12 mouse cellular contexts compared by ENCODE assay signal in genomic region chr11:62676290-62676596, GRCm38 (mm10). TPM values are rescaled to one million over a fixed set of nuclear protein-coding genes. Genes with fewer than 3 reads are reported as not detected.
A peak's percentile ranks its signal among the peaks of the same experiment; 100 is the strongest.
DNase-seq lines count a peak whose midpoint lies in the region; ATAC-seq and TF ChIP-seq lines count a peak whose summit lies in the region.
"Had no signal": no experiment of that assay in that cellular context is flagged by ENCODE, and none has a peak within 500 bp of the region (broad histone marks: within the 10 kb centered on the region; RNA-seq: fewer than 3 reads in every experiment).

No protein-coding gene starts in this region.

- peaks cover 4% of the 10 kb centered on the region; the same call in 1 of the 2 replicates for H3K4me1 ChIP-seq in forebrain, embryonic 13.5 days
- H3K4me1 ChIP-seq in forebrain, embryonic 10.5 days: peaks cover 27% of the 10 kb centered on the region
- H3K4me1 ChIP-seq in hindbrain, embryonic 13.5 days (replicated peaks): peaks cover 7% of the 10 kb centered on the region
- peaks cover 6% of the 10 kb centered on the region; the same call in 1 of the 2 replicates for H3K4me1 ChIP-seq in hindbrain, embryonic 16.5 days (ENCODE audit: control insufficient read depth, insufficient read depth, low read depth, low read length)
- H3K4me1 ChIP-seq in midbrain, embryonic 10.5 days: peaks cover 30% of the 10 kb centered on the region
- H3K4me1 ChIP-seq in midbrain, embryonic 16.5 days (ENCODE audit: control insufficient read depth, insufficient read depth, low read length): peaks cover 4% of the 10 kb centered on the region; the same call in 1 of the 2 replicates
- H3K4me1 ChIP-seq in stomach, postnatal 0 days (replicated peaks; ENCODE audit: control insufficient read depth, insufficient read depth): no peaks in the 10 kb centered on the region
- H3K4me1 ChIP-seq: liver, embryonic 15.5 days had no signal

- H3K27me3 ChIP-seq in forebrain, embryonic 13.5 days: no peaks in the 10 kb centered on the region
- no peaks in the 10 kb centered on the region for H3K27me3 ChIP-seq in forebrain, embryonic 10.5 days (ENCODE audit: poor library complexity, severe bottlenecking)
- no peaks in the 10 kb centered on the region for H3K27me3 ChIP-seq in hindbrain, embryonic 13.5 days
- no peaks in the 10 kb centered on the region for H3K27me3 ChIP-seq in hindbrain, embryonic 16.5 days (replicated peaks; ENCODE audit: control insufficient read depth, insufficient read depth, low read length)
- no peaks in the 10 kb centered on the region for H3K27me3 ChIP-seq in midbrain, embryonic 10.5 days (ENCODE audit: low read depth, poor library complexity, severe bottlenecking)
- H3K27me3 ChIP-seq in midbrain, embryonic 16.5 days (ENCODE audit: control insufficient read depth, insufficient read depth, low read depth, low read length): no peaks in the 10 kb centered on the region
- H3K27me3 ChIP-seq in stomach, postnatal 0 days (ENCODE audit: control insufficient read depth, insufficient read depth, low read length): no peaks in the 10 kb centered on the region
- H3K27me3 ChIP-seq: limb, embryonic 15.5 days; liver, embryonic 15.5 days; neural tube, embryonic 13.5 days; Patski had no signal

- WGBS in forebrain, embryonic 13.5 days: 92% methylated on average over 4 of the region's 4 CpGs
- 95% methylated on average over 4 of the region's 4 CpGs for WGBS in forebrain, embryonic 10.5 days
- WGBS in hindbrain, embryonic 13.5 days: 87% methylated on average over 4 of the region's 4 CpGs
- WGBS in hindbrain, embryonic 16.5 days: 96% methylated on average over 4 of the region's 4 CpGs
- WGBS in midbrain, embryonic 10.5 days: 88% methylated on average over 4 of the region's 4 CpGs
- WGBS in midbrain, embryonic 16.5 days: 86% methylated on average over 4 of the region's 4 CpGs
- WGBS in stomach, postnatal 0 days: 94% methylated on average over 4 of the region's 4 CpGs

- H3K4me3 ChIP-seq in forebrain, embryonic 13.5 days: no peak overlapping the region
- no peak overlapping the region for H3K4me3 ChIP-seq in forebrain, embryonic 10.5 days
- no peak overlapping the region for H3K4me3 ChIP-seq in hindbrain, embryonic 13.5 days
- H3K4me3 ChIP-seq in hindbrain, embryonic 16.5 days (ENCODE audit: low read length): no peak overlapping the region
- H3K4me3 ChIP-seq in midbrain, embryonic 10.5 days: no peak overlapping the region
- no peak overlapping the region for H3K4me3 ChIP-seq in midbrain, embryonic 16.5 days (ENCODE audit: low read depth, low read length)
- no peak overlapping the region for H3K4me3 ChIP-seq in stomach, postnatal 0 days (ENCODE audit: low read depth, low read length)

- DNase-seq in forebrain, embryonic 10.5 days (ENCODE audit: extremely low spot score, low spot score): no peak
- DNase-seq in midbrain, embryonic 10.5 days (ENCODE audit: low spot score): no peak
- DNase-seq in stomach, postnatal 0 days (ENCODE audit: low spot score): no peak
- no peak for DNase-seq in ovary, postnatal 10 days (ENCODE audit: low spot score)

- H3K9me3 ChIP-seq in forebrain, embryonic 13.5 days (replicated peaks): no peaks in the 10 kb centered on the region
- no peaks in the 10 kb centered on the region for H3K9me3 ChIP-seq in forebrain, embryonic 10.5 days
- H3K9me3 ChIP-seq in hindbrain, embryonic 13.5 days: no peaks in the 10 kb centered on the region
- H3K9me3 ChIP-seq in hindbrain, embryonic 16.5 days (ENCODE audit: control insufficient read depth, low read length): no peaks in the 10 kb centered on the region
- H3K9me3 ChIP-seq in midbrain, embryonic 10.5 days (replicated peaks): no peaks in the 10 kb centered on the region
- H3K9me3 ChIP-seq in midbrain, embryonic 16.5 days (replicated peaks; ENCODE audit: control insufficient read depth, low read length, poor library complexity, severe bottlenecking): no peaks in the 10 kb centered on the region
- no peaks in the 10 kb centered on the region for H3K9me3 ChIP-seq in stomach, postnatal 0 days (ENCODE audit: control insufficient read depth, low read length)
- H3K9me3 ChIP-seq: limb, embryonic 15.5 days; liver, embryonic 15.5 days; neural tube, embryonic 13.5 days had no signal

- H3K9ac ChIP-seq in forebrain, embryonic 13.5 days: no peak overlapping the region
- H3K9ac ChIP-seq in hindbrain, embryonic 13.5 days: peak overlapping the region; percentile 46; the same call in 1 of the 2 replicates
- H3K9ac ChIP-seq in hindbrain, embryonic 16.5 days (ENCODE audit: low read depth, low read length): no peak overlapping the region
- no peak overlapping the region for H3K9ac ChIP-seq in midbrain, embryonic 16.5 days (ENCODE audit: low read depth, low read length)
- H3K9ac ChIP-seq in stomach, postnatal 0 days (ENCODE audit: low read length): no peak overlapping the region
- H3K9ac ChIP-seq: limb, embryonic 15.5 days; liver, embryonic 15.5 days had no signal

- TF ChIP-seq CTCF in stomach, postnatal 0 days (IDR thresholded peaks at IDR 0.05; ENCODE audit: low read depth): no peak

- H3K36me3 ChIP-seq in forebrain, embryonic 13.5 days (ENCODE audit: poor library complexity, severe bottlenecking): no peaks in the 10 kb centered on the region
- H3K36me3 ChIP-seq in forebrain, embryonic 10.5 days (replicated peaks): no peaks in the 10 kb centered on the region
- H3K36me3 ChIP-seq in hindbrain, embryonic 13.5 days: no peaks in the 10 kb centered on the region
- H3K36me3 ChIP-seq in hindbrain, embryonic 16.5 days (ENCODE audit: control insufficient read depth, insufficient read depth, low read length): no peaks in the 10 kb centered on the region
- no peaks in the 10 kb centered on the region for H3K36me3 ChIP-seq in midbrain, embryonic 10.5 days
- H3K36me3 ChIP-seq in midbrain, embryonic 16.5 days (ENCODE audit: control insufficient read depth, insufficient read depth, low read length): no peaks in the 10 kb centered on the region
- no peaks in the 10 kb centered on the region for H3K36me3 ChIP-seq in stomach, postnatal 0 days (ENCODE audit: control insufficient read depth, insufficient read depth, low read length)
- H3K36me3 ChIP-seq: limb, embryonic 15.5 days; liver, embryonic 15.5 days; neural tube, embryonic 13.5 days had no signal

- ATAC-seq in forebrain, embryonic 13.5 days: no peak
- no peak for ATAC-seq in hindbrain, embryonic 13.5 days (ENCODE audit: low FRiP score)
- ATAC-seq in hindbrain, embryonic 16.5 days: no peak
- no peak for ATAC-seq in midbrain, embryonic 16.5 days
- 0 out of 2 replicates have a peak, but pooled peaks have one; percentile 18 for ATAC-seq in stomach, postnatal 0 days (ENCODE audit: low FRiP score, low TSS enrichment)

- peak overlapping the region; percentile 11; the same call in 1 of the 2 replicates for H3K27ac ChIP-seq in forebrain, embryonic 13.5 days
- no peak overlapping the region for H3K27ac ChIP-seq in forebrain, embryonic 10.5 days
- no peak overlapping the region for H3K27ac ChIP-seq in hindbrain, embryonic 13.5 days
- H3K27ac ChIP-seq in hindbrain, embryonic 16.5 days (ENCODE audit: low read depth, low read length): no peak overlapping the region
- peak overlapping the region; percentile 67 for H3K27ac ChIP-seq in midbrain, embryonic 10.5 days (replicated peaks)
- no peak overlapping the region for H3K27ac ChIP-seq in midbrain, embryonic 16.5 days (ENCODE audit: low read length)
- H3K27ac ChIP-seq in stomach, postnatal 0 days (replicated peaks): no peak overlapping the region
- H3K27ac ChIP-seq: limb, embryonic 15.5 days; liver, embryonic 15.5 days had no signal

- H3K4me2 ChIP-seq in forebrain, embryonic 13.5 days: no peak overlapping the region
- H3K4me2 ChIP-seq in hindbrain, embryonic 13.5 days: no peak overlapping the region
- H3K4me2 ChIP-seq in hindbrain, embryonic 16.5 days (ENCODE audit: low read length): no peak overlapping the region
- H3K4me2 ChIP-seq in midbrain, embryonic 16.5 days (ENCODE audit: low read length): no peak overlapping the region
- no peak overlapping the region for H3K4me2 ChIP-seq in stomach, postnatal 0 days (replicated peaks; ENCODE audit: low read depth)

- no peak for TF ChIP-seq EP300 in stomach, postnatal 0 days (optimal IDR thresholded peaks at IDR 0.05)

RNA-seq across cellular contexts. Expression of gene Mmgt2, which starts 27.8 kb away (rescaled TPM):
- polyA plus RNA-seq in forebrain, embryonic 13.5 days (2015; fragmentation: Nextera tagmentation; extraction: Ambion mirVana): 31.3 and 33.2 TPM in 2 replicates
- 38.6 and 39.0 TPM in 2 replicates for polyA plus RNA-seq in forebrain, embryonic 10.5 days (2016; fragmentation: Nextera tagmentation; extraction: Ambion mirVana)
- polyA plus RNA-seq in hindbrain, embryonic 13.5 days (2015; fragmentation: Nextera tagmentation; extraction: Ambion mirVana): 22.8 and 24.9 TPM in 2 replicates
- polyA plus RNA-seq in hindbrain, embryonic 16.5 days (2015; fragmentation: Nextera tagmentation; extraction: Ambion mirVana): 26.4 and 26.7 TPM in 2 replicates
- polyA plus RNA-seq in midbrain, embryonic 10.5 days (2016; fragmentation: Nextera tagmentation; extraction: Ambion mirVana): 38.7 and 40.9 TPM in 2 replicates
- 20.4 and 20.6 TPM in 2 replicates for polyA plus RNA-seq in midbrain, embryonic 16.5 days (2015; fragmentation: Nextera tagmentation; extraction: Ambion mirVana)
- 30.2 and 35.9 TPM in 2 replicates for polyA plus RNA-seq in stomach, postnatal 0 days (2015; fragmentation: Nextera tagmentation; extraction: Ambion mirVana)

RNA-seq across cellular contexts. Expression of gene Lrrc75a, which starts 27.9 kb away (rescaled TPM):
- polyA plus RNA-seq in forebrain, embryonic 13.5 days (2015; fragmentation: Nextera tagmentation; extraction: Ambion mirVana): 8.0 and 9.4 TPM in 2 replicates
- polyA plus RNA-seq in forebrain, embryonic 10.5 days (2016; fragmentation: Nextera tagmentation; extraction: Ambion mirVana): 9.1 and 10.0 TPM in 2 replicates
- polyA plus RNA-seq in hindbrain, embryonic 13.5 days (2015; fragmentation: Nextera tagmentation; extraction: Ambion mirVana): 10.0 and 10.4 TPM in 2 replicates
- polyA plus RNA-seq in hindbrain, embryonic 16.5 days (2015; fragmentation: Nextera tagmentation; extraction: Ambion mirVana): 8.4 and 9.7 TPM in 2 replicates
- 10.6 and 10.8 TPM in 2 replicates for polyA plus RNA-seq in midbrain, embryonic 10.5 days (2016; fragmentation: Nextera tagmentation; extraction: Ambion mirVana)
- polyA plus RNA-seq in midbrain, embryonic 16.5 days (2015; fragmentation: Nextera tagmentation; extraction: Ambion mirVana): 10.0 and 10.2 TPM in 2 replicates
- polyA plus RNA-seq in stomach, postnatal 0 days (2015; fragmentation: Nextera tagmentation; extraction: Ambion mirVana): 7.3 and 8.4 TPM in 2 replicates

RNA-seq across cellular contexts. Expression of gene Zfp287, which starts 55.5 kb away (rescaled TPM):
- 17.9 and 21.2 TPM in 2 replicates for polyA plus RNA-seq in forebrain, embryonic 13.5 days (2015; fragmentation: Nextera tagmentation; extraction: Ambion mirVana)
- polyA plus RNA-seq in forebrain, embryonic 10.5 days (2016; fragmentation: Nextera tagmentation; extraction: Ambion mirVana): 14.7 TPM in 2 replicates
- polyA plus RNA-seq in hindbrain, embryonic 13.5 days (2015; fragmentation: Nextera tagmentation; extraction: Ambion mirVana): 21.0 and 21.3 TPM in 2 replicates
- polyA plus RNA-seq in hindbrain, embryonic 16.5 days (2015; fragmentation: Nextera tagmentation; extraction: Ambion mirVana): 17.9 and 18.5 TPM in 2 replicates
- polyA plus RNA-seq in midbrain, embryonic 10.5 days (2016; fragmentation: Nextera tagmentation; extraction: Ambion mirVana): 13.8 and 16.5 TPM in 2 replicates
- 22.5 and 26.3 TPM in 2 replicates for polyA plus RNA-seq in midbrain, embryonic 16.5 days (2015; fragmentation: Nextera tagmentation; extraction: Ambion mirVana)
- polyA plus RNA-seq in stomach, postnatal 0 days (2015; fragmentation: Nextera tagmentation; extraction: Ambion mirVana): 2.5 and 2.6 TPM in 2 replicates

Comparison
In these comparisons a context has a peak if more than half of its experiments do, and no peak if none do; other contexts are left out.
1. H3K27ac ChIP-seq: peak in forebrain, embryonic 13.5 days (single experiment) and midbrain, embryonic 10.5 days (single experiment); none in forebrain, embryonic 10.5 days (single experiment), hindbrain, embryonic 13.5 days (single experiment), hindbrain, embryonic 16.5 days (single experiment), midbrain, embryonic 16.5 days (single experiment) and stomach, postnatal 0 days (single experiment).